Mouse (Mus musculus): ENCODE data around the gene Mmel1. TPM values are rescaled to one million over a fixed set of nuclear protein-coding genes. Genes with fewer than 3 reads are reported as not detected.

Gene Mmel1
- total RNA-seq, 2 experiments from 2014 or later: not detected

GRCm38 (mm10) chr4:154922291-154922690 is 52.9 kb downstream of the Mmel1 start:
- TF ChIP-seq CTCF (IDR thresholded peaks at IDR 0.05): no peak
- intact Hi-C loops (cut with DNase I): no loop called here
- no peak overlapping the region for H3K4me3 ChIP-seq
- peak overlapping the region; percentile 53; the same call in 1 of the 2 replicates for H3K27ac ChIP-seq
- DNase-seq: peak; percentile 78

GRCm38 (mm10) chr4:154922931-154923330 is 53.5 kb downstream of the Mmel1 start:
- no peak for TF ChIP-seq CTCF (IDR thresholded peaks at IDR 0.05)
- Histone ChIP-seq H3K4me3 (no peak overlapping the region), H3K27ac (0 out of 2 replicates have a peak overlapping the region, but pooled peaks have one; percentile 53)
- intact Hi-C loops (cut with DNase I): no loop called here
- no peak for DNase-seq

GRCm38 (mm10) chr4:154925413-154925812 is 56.0 kb downstream of the Mmel1 start:
- intact Hi-C loops (cut with DNase I): no loop called here
- peak; percentile 59 for TF ChIP-seq CTCF (IDR thresholded peaks at IDR 0.05)
- no peak overlapping the region for H3K4me3 ChIP-seq
- no peak overlapping the region for H3K27ac ChIP-seq
- no peak for DNase-seq

- intact Hi-C loops (cut with DNase I): no loop called here
- Histone ChIP-seq H3K27ac (peak overlapping the region; percentile 85), H3K4me3 (peak overlapping the region; percentile 74)
- TF ChIP-seq CTCF (IDR thresholded peaks at IDR 0.05): no peak
- DNase-seq: no peak
These were observed 57.8 kb downstream of the Mmel1 start for GRCm38 (mm10) chr4:154926969-154927898.

- intact Hi-C loops (cut with DNase I): no loop called here
- peak overlapping the region; percentile 85 for H3K27ac ChIP-seq
- DNase-seq: peak; percentile 53
- no peak for TF ChIP-seq CTCF (IDR thresholded peaks at IDR 0.05)
- H3K4me3 ChIP-seq: peak overlapping the region; percentile 74
These were observed 58.5 kb downstream of the Mmel1 start for GRCm38 (mm10) chr4:154927899-154928337.

- DNase-seq: no peak
- Histone ChIP-seq H3K27ac (peak within 1 kb of the TSS; percentile 85), H3K4me3 (peak within 1 kb of the TSS; percentile 74)
- intact Hi-C loops (cut with DNase I): no loop called here
- no peak for TF ChIP-seq CTCF (IDR thresholded peaks at IDR 0.05)
These were observed 59.2 kb downstream of the Mmel1 start, which contains the start of gene Tnfrsf14 for GRCm38 (mm10) chr4:154928395-154929087. Tnfrsf14 (minus strand) TSS chr4:154928563.

GRCm38 (mm10) chr4:154929088-154929660 is 59.8 kb downstream of the Mmel1 start:
- Histone ChIP-seq H3K4me3 (peak overlapping the region; percentile 4), H3K27ac (peak overlapping the region; percentile 85)
- peak; percentile 72 for DNase-seq
- no peak for TF ChIP-seq CTCF (IDR thresholded peaks at IDR 0.05)
- intact Hi-C loops (cut with DNase I): no loop called here

- no peak for TF ChIP-seq CTCF (IDR thresholded peaks at IDR 0.05)
- no peak for DNase-seq
- intact Hi-C loops (cut with DNase I): no loop called here
- no peak overlapping the region for H3K27ac ChIP-seq
- H3K4me3 ChIP-seq: no peak overlapping the region
These were observed 64.0 kb downstream of the Mmel1 start for GRCm38 (mm10) chr4:154933306-154933907.

- no peak overlapping the region for H3K4me3 ChIP-seq
- no peak overlapping the region for H3K27ac ChIP-seq
- intact Hi-C loops (cut with DNase I): no loop called here
- no peak for TF ChIP-seq CTCF (IDR thresholded peaks at IDR 0.05)
- no peak for DNase-seq
These were observed 65.4 kb downstream of the Mmel1 start for GRCm38 (mm10) chr4:154934800-154935199.

GRCm38 (mm10) chr4:154935788-154936187 is 66.4 kb downstream of the Mmel1 start:
- intact Hi-C loops (cut with DNase I): no loop called here
- H3K27ac ChIP-seq: no peak overlapping the region
- DNase-seq: no peak
- no peak overlapping the region for H3K4me3 ChIP-seq
- TF ChIP-seq CTCF (IDR thresholded peaks at IDR 0.05): no peak

- no peak for TF ChIP-seq CTCF (IDR thresholded peaks at IDR 0.05)
- no peak overlapping the region for H3K27ac ChIP-seq
- DNase-seq: no peak
- no peak overlapping the region for H3K4me3 ChIP-seq
- intact Hi-C loops (cut with DNase I): no loop called here
These were observed 67.3 kb downstream of the Mmel1 start for GRCm38 (mm10) chr4:154936542-154937255.

- Histone ChIP-seq H3K4me3 (no peak overlapping the region), H3K27ac (no peak overlapping the region)
- no peak for DNase-seq
- no peak for TF ChIP-seq CTCF (IDR thresholded peaks at IDR 0.05)
- intact Hi-C loops (cut with DNase I): no loop called here
These were observed 68.4 kb downstream of the Mmel1 start for GRCm38 (mm10) chr4:154937746-154938145.
